ENCODE assay signal across 11 mouse cellular contexts in genomic region chr13:93399710-93400216, GRCm38 (mm10).
DNase-seq lines count a peak whose midpoint lies in the region; ATAC-seq and TF ChIP-seq lines count a peak whose summit lies in the region.
"Had no signal": no experiment of that assay in that cellular context is flagged by ENCODE, and none has a peak within 500 bp of the region (broad histone marks: within the 10 kb centered on the region; RNA-seq: fewer than 3 reads in every experiment).

No protein-coding gene starts in this region.

- peaks cover 17% of the 10 kb centered on the region for H3K36me3 ChIP-seq in forebrain, embryonic 12.5 days (replicated peaks)
- H3K36me3 ChIP-seq in hindbrain, embryonic 10.5 days: peaks cover 61% of the 10 kb centered on the region

- peak overlapping the region; percentile 67; the same call in 1 of the 2 replicates for H3K27ac ChIP-seq in layer of hippocampus, adult 2 months
- no peak overlapping the region for H3K27ac ChIP-seq in forebrain, embryonic 12.5 days
- no peak overlapping the region for H3K27ac ChIP-seq in hindbrain, embryonic 10.5 days
- H3K27ac ChIP-seq: midbrain, embryonic 12.5 days had no signal

- H3K4me2 ChIP-seq in forebrain, embryonic 12.5 days: no peak overlapping the region
- H3K4me2 ChIP-seq: midbrain, embryonic 12.5 days had no signal

- 94% methylated on average over 5 of the region's 5 CpGs for WGBS in forebrain, embryonic 12.5 days
- 86% methylated on average over 5 of the region's 5 CpGs for WGBS in hindbrain, embryonic 10.5 days

- DNase-seq in layer of hippocampus, adult 2 months (ENCODE audit: low spot score in 2 of 2): no peak
- DNase-seq in layer of hippocampus, postnatal 36 days: no peak
- peak; percentile 59 for DNase-seq in cerebellum, adult 8-10 months
- DNase-seq in heart, adult 18-20 months: peak; percentile 46 to 66
- DNase-seq in heart, postnatal 4 days: peak; percentile 42
- no peak for DNase-seq in hindbrain, embryonic 10.5 days (ENCODE audit: low spot score)
- DNase-seq in embryo, embryonic 11 days: no peak
- DNase-seq: kidney, adult 11 months; lung, adult 2 months had no signal

- TF ChIP-seq CTCF in layer of hippocampus, adult 2 months (conservative IDR thresholded peaks at IDR 0.05): no peak

- no peak overlapping the region for H3K9ac ChIP-seq in forebrain, embryonic 12.5 days
- H3K9ac ChIP-seq: midbrain, embryonic 12.5 days had no signal

- no peaks in the 10 kb centered on the region for H3K27me3 ChIP-seq in forebrain, embryonic 12.5 days
- no peaks in the 10 kb centered on the region for H3K27me3 ChIP-seq in hindbrain, embryonic 10.5 days (ENCODE audit: insufficient read depth, poor library complexity, severe bottlenecking)
- H3K27me3 ChIP-seq: midbrain, embryonic 12.5 days had no signal

- no peak overlapping the region for H3K4me3 ChIP-seq in layer of hippocampus, adult 2 months
- H3K4me3 ChIP-seq in forebrain, embryonic 12.5 days (replicated peaks): no peak overlapping the region
- H3K4me3 ChIP-seq in hindbrain, embryonic 10.5 days: no peak overlapping the region
- H3K4me3 ChIP-seq: midbrain, embryonic 12.5 days had no signal

- ATAC-seq in forebrain, embryonic 12.5 days (ENCODE audit: low FRiP score): no peak

- no peaks in the 10 kb centered on the region for H3K9me3 ChIP-seq in forebrain, embryonic 12.5 days
- no peaks in the 10 kb centered on the region for H3K9me3 ChIP-seq in hindbrain, embryonic 10.5 days
- H3K9me3 ChIP-seq: midbrain, embryonic 12.5 days had no signal

- H3K4me1 ChIP-seq in forebrain, embryonic 12.5 days: no peaks in the 10 kb centered on the region
- H3K4me1 ChIP-seq in hindbrain, embryonic 10.5 days (replicated peaks): no peaks in the 10 kb centered on the region
- H3K4me1 ChIP-seq: midbrain, embryonic 12.5 days had no signal

Comparison
In these comparisons a context has a peak if more than half of its experiments do, and no peak if none do; other contexts are left out.
1. DNase-seq: peak in cerebellum, adult 8-10 months (single experiment), heart, adult 18-20 months (2 of 2) and heart, postnatal 4 days (single experiment); none in layer of hippocampus, adult 2 months (0 of 2), layer of hippocampus, postnatal 36 days (0 of 2), hindbrain, embryonic 10.5 days (single experiment) and embryo, embryonic 11 days (single experiment).